Mouse (Mus musculus) macrophage (primary cell): ENCODE results near the gene Gmnn. TPM values are rescaled to one million over a fixed set of nuclear protein-coding genes. Genes with fewer than 3 reads are reported as not detected.

ENCODE experiments used
- H3K27ac ChIP-seq: fragments of 350-480 bp; formaldehyde crosslinking; 2 replicates; pipeline ENCODE4 v1.9.0; 2021
- H3K36me3 ChIP-seq: fragments of 350-480 bp; formaldehyde crosslinking; 2 replicates; pipeline ENCODE4 v1.9.0; 2021; ENCODE audit errors: inconsistent target
- H3K4me3 ChIP-seq: fragments of 350-480 bp; formaldehyde crosslinking; 2 replicates; pipeline ENCODE4 v1.9.0; 2021; ENCODE audit errors: inconsistent target
- H3K79me2 ChIP-seq: fragments of 350-480 bp; formaldehyde crosslinking; 2 replicates; pipeline ENCODE4 v1.9.0; 2021; ENCODE audit errors: inconsistent target
- WGBS: methylation state at CpG from one replicate; pipeline ENCODE4 v1.1.7; 2026; ENCODE audit warnings: inconsistent platforms; ENCODE audit not compliant: missing documents; 5-methylcytosine and 5-hydroxymethylcytosine counted together
- polyA plus RNA-seq: library from polyadenylated mRNA; stranded (reverse); fragments of 250-400 nt; gene quantifications from 3 replicates; pipeline ENCODE4 v1.2.4, GENCODE M21; 2018; ENCODE audit warnings: inconsistent platforms

Gene Gmnn
- polyA plus RNA-seq, 1 experiment from 2014 or later: 48.0 TPM

- no peaks in the 10 kb centered on the region for H3K36me3 ChIP-seq
- H3K27ac ChIP-seq: no peak overlapping the region
- no peaks in the 10 kb centered on the region for H3K79me2 ChIP-seq
- no peak overlapping the region for H3K4me3 ChIP-seq
- WGBS: 86% methylated on average over 12 of the region's 12 CpGs
Measured at GRCm38 (mm10) chr13:24709656-24710396, 51.9 kb downstream of the Gmnn start.

- 92% methylated on average over 5 of the region's 5 CpGs for WGBS
- no peak overlapping the region for H3K27ac ChIP-seq
- no peaks in the 10 kb centered on the region for H3K36me3 ChIP-seq
- H3K4me3 ChIP-seq: no peak overlapping the region
- H3K79me2 ChIP-seq: no peaks in the 10 kb centered on the region
Measured at GRCm38 (mm10) chr13:24702128-24702527, 59.6 kb downstream of the Gmnn start.

Other genes starting within 250 kb of the Gmnn start
- 0.46 to 2.3 TPM (median 1.3 TPM) in 3 replicates for gene Ripor2, start 179.7 kb downstream of the Gmnn start, polyA plus RNA-seq
- gene Armh2, start 20.7 kb downstream of the Gmnn start, polyA plus RNA-seq: not detected in 3 replicates
- gene BC005537, start 39.7 kb upstream of the Gmnn start, polyA plus RNA-seq: 285 to 668 TPM (median 308 TPM) in 3 replicates
- gene Acot13, start 69.6 kb upstream of the Gmnn start, polyA plus RNA-seq: 55.9 to 94.5 TPM (median 88.0 TPM) in 3 replicates
- 15.5 to 19.5 TPM (median 17.7 TPM) in 3 replicates for gene Tdp2, start 69.8 kb upstream of the Gmnn start, polyA plus RNA-seq
- not detected in 3 replicates for gene D130043K22Rik, start 83.2 kb upstream of the Gmnn start, polyA plus RNA-seq
- 0.52 to 0.66 TPM (median 0.62 TPM) in 3 replicates for gene Aldh5a1, start 175.7 kb upstream of the Gmnn start, polyA plus RNA-seq
- gene Gpld1, start 181.2 kb upstream of the Gmnn start, polyA plus RNA-seq: 0.20 to 0.33 TPM in 2 of 3 replicates, not detected in the other